Mouse (Mus musculus) adrenal gland, postnatal 14 days (tissue): ENCODE data around the gene Cd3eap. TPM values are rescaled to one million over a fixed set of nuclear protein-coding genes. Genes with fewer than 3 reads are reported as not detected.

Experiments used
- DNase-seq: peaks from one replicate; pipeline ENCODE4 v3.0.0; 2021; ENCODE audit warnings: mixed read lengths
- long read RNA-seq, 2 experiments: library from polyadenylated mRNA; stranded (forward); transcript quantifications; one replicate each; pipeline ENCODE4 v2.0.0; 2021
- total RNA-seq: library from RNA; stranded (reverse); gene quantifications from 2 replicates; pipeline ENCODE4 v1.2.3, GENCODE M21; 2021

Gene Cd3eap
- total RNA-seq, result 12.2 and 14.5 TPM in 2 replicates
- long read RNA-seq, experiment 1, transcript Cd3eap-201 (3 exons, 2,239 nt), result major isoform, 13 of 27 reads
- long read RNA-seq, experiment 1, partial matches to known transcripts, result 0 of 27 reads
- long read RNA-seq, experiment 1, other reads (novel, unspliced or antisense), result 14 of 27 reads
- long read RNA-seq, experiment 2, transcript Cd3eap-201 (3 exons, 2,239 nt), result major isoform, 16 of 33 reads
- long read RNA-seq, experiment 2, partial matches to known transcripts, result 1 of 33 reads
- long read RNA-seq, experiment 2, other reads (novel, unspliced or antisense), result 16 of 33 reads

DNA sequence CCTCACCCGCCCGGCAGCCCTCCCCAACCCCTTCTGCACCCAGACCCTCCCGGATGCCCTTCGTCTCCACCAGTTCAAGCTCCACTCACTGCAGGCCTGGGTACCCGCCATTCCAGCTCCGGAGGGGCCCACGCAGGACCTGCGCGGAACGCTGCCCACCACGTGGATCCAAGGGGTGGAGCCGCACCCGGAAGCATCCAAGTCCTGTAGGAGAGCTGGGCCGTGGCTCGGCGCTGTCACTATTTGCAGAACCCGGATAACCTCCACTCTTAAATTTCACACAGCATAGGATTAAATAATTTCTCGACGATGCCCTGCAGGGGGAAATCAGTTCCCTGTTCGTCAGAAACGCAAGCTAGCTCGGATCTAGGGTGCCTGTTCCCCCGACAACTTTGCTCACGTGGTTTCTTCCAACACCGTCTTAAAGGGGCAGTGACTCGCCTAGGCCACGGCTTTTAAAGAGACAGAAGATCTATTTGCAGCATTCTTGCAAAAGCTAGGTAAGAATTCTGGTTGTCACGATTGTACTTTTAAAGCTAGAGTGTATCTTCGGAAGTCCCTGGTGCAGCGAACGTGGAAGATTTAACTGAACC lies at the start of gene Cd3eap, which contains the start of gene Ppp1r13l:
Gene Cd3eap (minus strand): TSS at position 185 of the 593 bp plus-strand sequence.
Gene Ppp1r13l (plus strand): TSS at position 451 of the 593 bp plus-strand sequence.
- peak; percentile 92 for DNase-seq

GRCm38 (mm10) chr7:19405417-19405816 lies 46.1 kb upstream of the Cd3eap start:
- peak; percentile 88 for DNase-seq

DNA sequence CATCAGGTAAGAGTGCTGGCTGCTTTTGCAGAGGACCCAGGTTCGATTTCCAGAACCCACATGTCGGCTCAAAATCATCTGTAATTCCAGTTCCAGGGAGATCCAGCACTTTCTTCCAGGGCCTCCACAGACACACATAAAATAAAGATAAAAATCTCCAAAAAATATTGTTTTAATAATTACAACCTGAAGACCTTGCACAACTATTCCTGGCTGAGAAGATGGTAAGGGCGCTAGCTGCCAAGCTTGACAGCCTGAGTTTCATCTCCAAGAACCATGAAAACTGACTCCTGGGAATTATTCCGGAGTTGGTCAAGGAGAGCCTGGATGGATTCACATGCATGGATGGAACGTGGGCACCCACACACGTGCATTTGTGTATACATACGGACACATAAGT lies 45.2 kb upstream of the Cd3eap start, which contains the start of gene Ckm:
Gene Ckm (plus strand): TSS at position 301 of the 400 bp plus-strand sequence.
- DNase-seq, result no peak

DNA sequence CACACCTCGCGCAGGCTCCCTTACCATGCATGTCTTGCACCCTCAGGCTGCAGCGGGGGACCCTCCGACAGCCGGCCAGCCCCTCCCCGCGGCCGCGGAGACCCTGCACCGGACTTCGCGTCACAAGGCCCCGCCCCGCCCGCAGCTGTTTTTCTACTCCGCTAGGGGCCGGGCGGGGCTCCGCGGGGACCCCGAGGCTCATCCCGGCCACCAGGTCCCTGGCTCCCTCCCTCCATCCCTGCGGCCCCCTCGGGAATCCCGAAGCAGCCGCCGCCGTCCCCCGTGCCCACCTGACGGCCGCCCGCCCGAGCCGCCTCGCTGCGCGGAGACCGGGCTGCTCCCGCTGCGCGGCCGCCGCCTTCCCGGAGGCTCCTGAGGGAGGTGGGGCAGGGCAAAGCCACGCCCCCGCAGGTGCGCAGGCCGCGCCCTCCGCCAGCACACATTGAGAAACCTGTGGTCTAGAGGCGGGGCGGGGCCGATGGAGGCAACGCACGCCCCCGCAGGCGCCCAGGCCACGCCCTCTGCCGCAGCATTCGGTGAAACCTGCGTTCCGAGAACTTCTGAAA lies 44.5 kb upstream of the Cd3eap start, which contains the start of gene Klc3:
Gene Klc3 (minus strand): TSS at position 374 of the 566 bp plus-strand sequence.
- peak; percentile 58 for DNase-seq

- DNase-seq, result no peak
These were observed 43.3 kb upstream of the Cd3eap start for GRCm38 (mm10) chr7:19402535-19403112.

GRCm38 (mm10) chr7:19400946-19401345 lies 41.7 kb upstream of the Cd3eap start:
- no peak for DNase-seq

DNA sequence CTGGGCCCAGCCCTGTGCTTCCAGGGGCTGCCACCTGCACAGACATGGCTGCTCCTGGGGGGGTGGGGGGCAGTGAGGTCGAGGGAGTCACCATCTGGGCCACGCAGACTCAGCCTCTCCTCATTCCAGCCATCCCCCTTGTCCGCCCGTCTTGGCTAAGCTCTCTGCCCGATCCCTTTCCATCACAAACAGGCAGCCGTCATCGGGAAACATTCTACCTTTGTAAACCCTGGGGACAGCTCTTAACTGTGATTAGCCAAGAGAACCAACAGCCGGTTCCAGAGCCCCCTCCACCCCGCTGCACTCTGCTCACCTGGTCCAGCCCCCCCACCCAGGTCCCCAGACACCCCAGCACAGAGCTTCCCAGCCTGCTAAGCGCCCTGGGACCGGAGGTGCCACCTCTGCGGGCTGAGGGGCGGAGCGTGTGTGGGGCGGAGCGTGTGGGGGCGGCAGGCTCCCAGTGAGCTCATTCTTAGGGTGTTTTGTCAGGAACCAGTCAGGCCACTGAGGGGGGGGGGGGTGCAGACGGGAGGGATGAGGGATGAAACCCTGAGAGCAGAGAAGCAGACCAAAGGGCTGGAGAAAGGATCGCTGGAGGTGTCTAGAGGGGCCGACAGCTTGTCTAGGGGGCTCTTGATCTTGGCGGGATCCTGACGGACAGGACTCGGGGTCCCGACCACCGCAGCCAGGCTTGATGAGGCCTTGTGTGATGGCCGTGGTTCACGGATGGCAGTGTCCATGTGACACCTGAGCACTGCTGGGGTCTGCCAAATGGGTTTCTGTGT lies 40.4 kb upstream of the Cd3eap start:
- peak; percentile 79 for DNase-seq

DNA sequence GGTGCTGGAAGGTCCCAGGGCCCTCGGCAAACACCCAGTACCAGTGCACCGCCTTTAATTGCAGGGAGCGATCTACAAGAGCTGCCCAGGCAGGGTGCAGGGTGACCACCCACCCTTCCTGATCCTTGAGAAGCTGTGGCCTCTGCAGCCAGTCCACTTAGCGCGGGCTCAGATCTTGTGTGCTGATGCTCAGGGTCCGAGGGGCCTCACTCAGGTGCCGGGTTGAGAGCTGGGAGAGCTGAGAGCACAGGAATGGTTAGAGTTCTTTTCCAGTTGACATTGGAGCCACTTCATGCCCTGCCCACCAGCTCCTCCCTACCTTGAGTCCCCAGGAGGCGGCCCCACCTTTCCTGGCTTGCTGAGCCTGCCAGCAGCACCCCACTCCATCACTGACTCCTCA lies 35.2 kb upstream of the Cd3eap start:
- DNase-seq, result no peak

GRCm38 (mm10) chr7:19388699-19389413 lies 29.6 kb upstream of the Cd3eap start:
- DNase-seq, result peak; percentile 49

- peak; percentile 49 for DNase-seq
These were observed 24.4 kb upstream of the Cd3eap start for GRCm38 (mm10) chr7:19383708-19384107.

GRCm38 (mm10) chr7:19382166-19382541 lies 22.9 kb upstream of the Cd3eap start:
- peak; percentile 54 for DNase-seq

DNA sequence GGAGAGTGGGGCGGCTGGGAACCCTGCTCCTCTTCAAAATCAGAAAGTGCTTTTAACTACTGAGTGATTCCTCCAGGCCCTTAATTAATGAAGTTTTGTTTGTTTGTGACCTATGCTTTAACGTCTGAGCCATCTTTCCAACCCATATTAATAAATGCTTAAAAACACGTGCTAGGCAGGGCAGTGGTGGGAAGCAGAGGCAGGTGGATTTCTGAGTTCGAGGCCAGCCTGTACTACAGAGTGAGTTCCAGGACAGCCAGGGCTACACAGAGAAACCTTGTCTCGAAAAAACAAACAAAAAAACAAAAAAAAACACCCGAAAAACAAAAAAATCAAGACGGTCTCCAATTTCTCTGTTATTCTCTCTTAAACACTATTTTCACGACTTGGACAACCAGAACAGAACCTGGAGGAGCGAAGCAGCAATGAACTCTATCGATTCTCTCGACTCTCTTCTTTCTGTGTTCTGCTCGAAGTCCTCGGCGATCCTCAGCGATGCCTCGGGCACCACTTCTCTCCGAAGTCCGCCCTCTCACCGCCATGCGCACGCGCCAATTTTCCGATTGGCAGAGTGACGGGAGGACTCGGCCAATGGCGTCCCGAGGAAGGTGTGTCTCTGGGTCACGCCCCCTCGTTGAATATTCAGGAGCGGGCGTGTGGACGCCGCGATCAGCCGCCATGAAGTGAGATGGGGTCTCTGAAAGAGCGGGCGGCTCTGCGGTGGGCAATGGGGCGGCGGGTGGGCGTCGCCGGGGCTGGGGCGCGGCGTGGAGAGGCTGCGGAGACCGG lies 22.3 kb upstream of the Cd3eap start, which contains the start of gene Ercc2:
Gene Ercc2 (plus strand): TSS at position 634 of the 789 bp plus-strand sequence.
- peak; percentile 100 for DNase-seq

DNA sequence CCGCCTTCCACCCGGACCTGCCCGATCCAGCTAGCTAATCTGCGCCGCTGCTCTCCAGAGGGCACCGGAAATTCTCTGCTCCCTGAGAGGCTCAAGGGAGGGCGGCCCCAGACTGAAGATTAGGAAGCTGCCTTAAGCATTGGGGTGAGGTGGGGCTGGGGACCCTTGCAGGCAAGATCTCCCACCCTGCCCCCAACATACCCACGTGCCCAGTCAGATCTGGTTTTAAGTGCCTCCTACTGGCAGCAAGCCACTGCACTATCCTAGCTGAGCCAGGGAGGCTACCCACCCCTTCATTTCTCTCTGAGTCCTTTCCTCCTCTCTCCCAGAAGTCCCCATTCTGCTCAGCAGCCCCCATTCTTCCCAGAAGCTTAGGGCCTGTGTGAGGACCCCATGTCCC lies 18.8 kb upstream of the Cd3eap start:
- no peak for DNase-seq

DNA sequence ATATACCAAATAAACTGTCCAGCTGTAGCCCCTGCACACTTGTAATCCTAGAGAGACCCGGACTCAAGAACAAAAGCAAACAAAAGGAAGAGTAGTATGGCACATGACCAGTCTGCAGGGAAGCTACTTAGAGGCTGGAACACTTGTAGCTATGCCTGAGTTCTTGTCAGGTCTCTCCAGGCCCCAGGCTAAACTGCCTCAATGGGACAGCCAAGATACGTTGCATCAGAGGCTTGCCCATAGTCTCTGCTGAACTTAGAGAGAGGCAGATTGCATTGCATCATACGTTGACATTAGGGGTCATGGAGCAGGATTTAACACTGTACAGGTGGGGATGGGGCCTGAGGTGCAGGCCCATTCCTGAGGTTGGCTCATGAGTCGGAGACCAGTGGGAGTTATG lies 16.7 kb upstream of the Cd3eap start:
- no peak for DNase-seq

DNA sequence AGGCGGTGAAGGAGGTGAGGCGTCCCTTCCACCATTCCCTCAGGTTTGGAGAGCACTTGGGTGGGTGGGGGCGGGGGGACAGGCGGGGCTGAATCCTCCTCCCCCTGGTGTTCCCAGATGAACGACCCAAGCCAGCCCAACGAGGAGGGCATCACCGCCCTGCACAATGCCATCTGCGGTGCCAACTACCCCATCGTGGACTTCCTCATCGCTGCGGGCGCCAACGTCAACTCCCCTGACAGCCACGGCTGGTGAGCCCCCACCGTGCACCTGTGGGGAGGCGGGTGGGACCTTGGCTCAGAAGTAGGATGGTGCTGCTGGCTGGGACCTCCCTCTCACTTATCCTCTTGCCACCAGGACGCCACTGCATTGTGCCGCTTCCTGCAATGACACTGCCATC lies 16.1 kb upstream of the Cd3eap start:
- no peak for DNase-seq

- no peak for DNase-seq
These were observed 14.1 kb upstream of the Cd3eap start for GRCm38 (mm10) chr7:19373367-19373766.

DNA sequence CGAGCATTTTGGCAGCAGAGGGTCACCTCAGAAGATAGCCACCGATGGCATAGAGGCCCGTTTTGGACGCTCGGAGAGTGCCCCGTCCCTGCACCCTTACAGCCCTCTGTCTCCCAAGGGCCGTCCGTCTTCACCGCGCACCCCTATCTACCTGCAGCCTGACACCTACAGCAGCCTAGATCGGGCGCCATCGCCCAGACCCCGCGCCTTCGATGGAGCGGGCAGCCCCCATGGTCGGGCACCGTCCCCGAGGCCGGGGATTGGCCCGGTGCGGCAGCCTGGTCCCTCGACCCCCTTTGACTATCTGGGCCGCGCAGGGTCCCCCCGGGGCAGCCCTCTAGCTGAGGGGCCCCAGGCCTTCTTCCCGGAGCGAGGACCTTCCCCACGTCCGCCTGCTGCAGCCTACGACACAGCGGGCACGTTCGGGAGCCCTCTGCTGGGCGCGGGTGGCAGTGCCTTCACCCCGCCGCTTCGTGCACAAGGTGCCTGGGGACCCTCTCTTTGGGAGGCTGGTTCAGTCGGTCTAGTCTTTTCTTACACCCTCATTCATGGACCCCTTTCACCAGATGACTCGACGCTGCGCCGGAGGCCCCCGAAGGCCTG lies 10.6 kb upstream of the Cd3eap start:
- peak; percentile 72 for DNase-seq

DNA sequence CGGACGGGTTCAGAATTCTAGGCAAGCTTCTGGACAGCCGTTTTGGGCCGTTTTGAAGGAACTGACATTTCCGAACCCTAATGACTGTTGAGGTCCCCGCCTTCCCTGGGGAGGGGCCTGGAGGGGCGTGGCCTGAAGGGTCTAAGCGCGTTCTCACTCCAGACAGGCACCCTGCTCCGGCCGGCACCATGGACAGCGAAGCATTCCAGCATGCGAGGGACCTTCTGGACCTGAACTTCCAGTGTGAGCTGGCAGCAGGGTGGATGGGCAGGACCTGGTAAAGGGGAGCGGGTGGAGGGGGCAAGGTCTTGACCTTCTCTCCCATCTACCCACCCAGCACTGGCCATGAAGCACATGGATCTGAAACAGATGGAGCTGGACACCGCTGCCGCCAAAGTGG lies 9.1 kb upstream of the Cd3eap start:
- peak; percentile 85 for DNase-seq

DNA sequence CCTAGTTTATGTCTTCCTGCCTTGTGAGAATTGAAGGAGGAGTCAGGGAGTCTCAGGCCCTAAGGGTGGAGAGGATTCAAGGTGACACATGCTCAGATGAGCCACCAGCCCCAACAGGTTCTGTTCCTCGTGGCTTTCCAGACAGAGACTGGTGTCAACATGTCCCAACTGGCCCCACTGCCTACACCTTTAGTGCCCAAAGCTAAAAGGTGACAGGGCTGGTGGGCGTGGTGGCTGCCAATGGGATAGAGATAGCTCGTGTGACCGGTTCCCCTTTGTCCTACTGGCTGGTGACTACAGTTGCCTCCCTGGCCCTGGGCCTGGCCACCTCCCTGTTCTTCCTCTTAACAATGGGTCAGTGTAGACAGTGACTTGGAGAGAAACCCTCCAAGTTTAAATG lies 6.1 kb upstream of the Cd3eap start:
- no peak for DNase-seq

DNA sequence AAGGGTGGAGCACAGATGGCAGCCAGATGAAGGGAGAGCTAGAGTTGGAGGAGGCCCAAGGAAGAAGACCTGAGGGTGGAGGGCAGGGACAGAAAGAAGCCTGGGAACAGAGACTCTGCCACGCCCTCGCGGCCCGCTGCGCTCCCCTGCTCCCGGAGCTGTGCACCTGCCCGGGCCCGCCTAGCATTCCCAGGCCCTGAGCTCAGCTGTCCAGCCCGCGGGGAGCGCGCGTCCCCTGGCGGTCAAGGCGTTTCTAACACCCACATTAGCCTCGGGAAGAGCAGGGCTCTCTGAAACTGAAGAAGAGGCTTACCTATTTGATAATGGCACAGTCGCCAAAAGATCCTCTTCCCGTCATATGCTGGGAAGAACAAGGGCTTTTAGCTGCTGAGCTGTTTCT lies 4.6 kb upstream of the Cd3eap start:
- peak; percentile 84 for DNase-seq
